Mouse (Mus musculus) cerebral cortex, adult 2 months (tissue): ENCODE results near the gene 1700037H04Rik.

Experiments used
- WGBS: fragments of 180-500 bp; shearing (Covaris S2); methylation state at CpG from one replicate; pipeline ENCODE4 v1.1.7; 2018; 5-methylcytosine and 5-hydroxymethylcytosine counted together

The 1700037H04Rik gene

DNA sequence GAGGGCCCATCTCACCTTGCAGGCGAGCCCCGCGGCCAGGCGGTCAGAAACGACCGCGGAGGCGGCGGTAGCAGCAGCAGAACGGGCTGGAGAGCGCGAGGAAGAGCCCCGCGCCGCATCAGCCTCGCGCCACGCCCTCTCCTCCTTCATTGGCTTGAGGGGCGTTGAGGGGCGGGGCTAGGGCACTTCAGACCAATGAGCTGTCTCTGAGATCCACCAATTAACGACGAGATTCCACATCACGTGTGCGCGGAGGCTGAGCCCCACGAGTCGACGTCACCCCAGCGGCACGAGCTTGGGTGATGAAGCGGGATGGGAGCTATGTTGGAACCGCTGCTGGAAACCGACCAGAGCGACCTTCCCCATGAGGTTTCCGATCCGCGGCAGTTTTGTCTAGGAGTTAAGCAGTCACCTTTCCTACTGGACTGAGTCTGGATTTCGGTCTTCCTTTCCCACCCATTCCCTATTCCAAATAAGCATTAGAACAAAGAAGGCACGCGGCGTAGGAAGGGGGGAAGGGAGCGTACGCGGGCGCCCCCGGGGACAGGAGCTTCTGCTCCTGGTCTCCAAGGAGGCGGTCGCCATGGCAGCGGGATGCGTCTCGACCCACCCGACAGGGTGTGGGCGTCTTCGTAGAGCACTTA lies at the start of gene 1700037H04Rik:
Gene 1700037H04Rik (minus strand): TSS at position 144 of the 644 bp plus-strand sequence.
- under 1% methylated on average over 54 of the region's 54 CpGs for WGBS

DNA sequence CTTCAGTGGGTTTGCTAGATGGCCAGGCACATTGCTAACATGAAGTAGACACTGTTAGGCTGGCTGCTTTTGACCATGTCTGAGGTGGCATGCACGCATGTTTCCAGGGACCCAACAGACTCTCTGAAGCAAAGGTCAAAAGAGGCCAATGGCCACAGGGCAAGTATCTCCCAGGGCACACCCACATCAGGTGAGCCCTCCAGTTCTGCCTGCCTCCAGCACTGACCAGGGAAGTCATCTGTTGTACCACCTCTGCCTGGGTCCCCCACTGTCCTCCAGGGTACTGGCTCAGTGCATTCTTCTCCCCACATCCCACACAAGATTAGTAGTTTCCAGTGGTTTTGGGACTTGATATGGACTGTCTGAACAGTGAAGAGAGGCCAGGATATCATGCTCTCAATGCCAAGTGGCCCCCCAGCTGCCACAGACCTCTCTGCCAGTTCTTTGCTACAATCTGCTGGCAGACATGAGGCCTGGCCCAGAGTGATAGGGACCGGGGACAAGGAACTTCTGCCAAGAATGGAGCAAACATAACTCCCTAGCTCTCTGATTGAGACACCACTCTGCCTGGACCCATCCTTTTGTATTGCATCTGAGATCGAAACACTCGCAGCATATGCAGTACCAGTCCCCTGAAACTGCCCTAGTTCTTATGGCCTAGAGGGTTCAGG lies 49.4 kb upstream of the 1700037H04Rik start:
- WGBS, result 66% methylated on average over 4 of the region's 4 CpGs

DNA sequence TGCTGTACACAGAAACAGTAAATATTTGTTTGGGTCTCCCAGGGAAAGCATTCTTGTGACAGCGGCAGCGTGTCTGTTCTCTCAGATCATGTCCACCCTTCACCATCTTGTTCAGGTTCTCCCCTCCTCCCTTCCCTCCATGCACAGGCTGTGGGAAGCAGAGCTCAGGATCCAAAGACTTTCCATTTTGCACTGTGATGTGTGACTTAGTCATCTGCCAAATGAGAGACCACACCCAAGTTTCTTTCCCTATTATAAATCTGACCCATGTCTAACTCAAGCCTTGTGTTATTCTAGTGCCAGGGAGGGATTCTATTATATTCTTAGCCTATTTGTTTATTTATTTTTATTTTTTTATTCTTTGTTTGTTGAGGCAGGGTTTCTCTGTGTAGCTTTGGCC lies 48.5 kb upstream of the 1700037H04Rik start:
- 87% methylated on average over 2 of the region's 2 CpGs for WGBS

GRCm38 (mm10) chr2:131206778-131207177 lies 46.9 kb upstream of the 1700037H04Rik start, which contains the start of gene Ap5s1:
TSS of gene Ap5s1 (plus strand) at chr2:131207078.
- 87% methylated on average over 4 of the region's 4 CpGs for WGBS

GRCm38 (mm10) chr2:131205521-131206182 lies 45.8 kb upstream of the 1700037H04Rik start:
- 83% methylated on average over 8 of the region's 8 CpGs for WGBS

- 13% methylated on average over 7 of the region's 7 CpGs for WGBS
Measured at GRCm38 (mm10) chr2:131204410-131204981, 44.6 kb upstream of the 1700037H04Rik start.

DNA sequence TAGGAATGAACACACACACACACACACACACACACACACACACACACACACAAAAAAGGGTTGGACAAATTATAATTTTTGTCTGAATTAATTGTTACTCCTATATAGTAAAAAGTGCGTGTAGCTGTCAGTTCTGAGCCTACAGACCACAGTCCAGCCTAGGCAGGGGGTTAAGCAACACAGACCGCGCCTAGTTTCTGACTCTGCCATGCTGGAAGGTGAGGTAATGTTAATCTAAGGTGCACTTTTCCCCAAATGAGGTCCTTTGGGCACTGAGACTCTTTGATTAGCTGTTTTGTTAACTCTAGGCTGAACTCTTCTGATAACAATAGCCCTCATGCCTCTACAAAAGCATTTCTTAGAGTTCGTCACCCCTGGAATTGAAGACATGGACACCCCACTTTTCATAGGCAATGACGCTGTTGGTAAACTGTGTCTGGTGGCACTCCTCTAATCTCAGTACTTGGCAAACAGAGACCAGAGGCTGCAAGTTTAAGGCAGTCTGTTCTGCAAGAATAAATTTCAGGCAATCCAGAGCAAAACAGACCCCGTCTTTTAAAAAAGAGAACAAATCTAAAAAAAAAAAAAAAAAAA lies 44.0 kb upstream of the 1700037H04Rik start:
- WGBS, result 66% methylated on average over 6 of the region's 6 CpGs

- WGBS, result 73% methylated on average over 3 of the region's 3 CpGs
Measured at GRCm38 (mm10) chr2:131201262-131201661, 41.4 kb upstream of the 1700037H04Rik start.

GRCm38 (mm10) chr2:131200710-131201109 lies 40.8 kb upstream of the 1700037H04Rik start:
- 84% methylated on average over 2 of the region's 2 CpGs for WGBS

DNA sequence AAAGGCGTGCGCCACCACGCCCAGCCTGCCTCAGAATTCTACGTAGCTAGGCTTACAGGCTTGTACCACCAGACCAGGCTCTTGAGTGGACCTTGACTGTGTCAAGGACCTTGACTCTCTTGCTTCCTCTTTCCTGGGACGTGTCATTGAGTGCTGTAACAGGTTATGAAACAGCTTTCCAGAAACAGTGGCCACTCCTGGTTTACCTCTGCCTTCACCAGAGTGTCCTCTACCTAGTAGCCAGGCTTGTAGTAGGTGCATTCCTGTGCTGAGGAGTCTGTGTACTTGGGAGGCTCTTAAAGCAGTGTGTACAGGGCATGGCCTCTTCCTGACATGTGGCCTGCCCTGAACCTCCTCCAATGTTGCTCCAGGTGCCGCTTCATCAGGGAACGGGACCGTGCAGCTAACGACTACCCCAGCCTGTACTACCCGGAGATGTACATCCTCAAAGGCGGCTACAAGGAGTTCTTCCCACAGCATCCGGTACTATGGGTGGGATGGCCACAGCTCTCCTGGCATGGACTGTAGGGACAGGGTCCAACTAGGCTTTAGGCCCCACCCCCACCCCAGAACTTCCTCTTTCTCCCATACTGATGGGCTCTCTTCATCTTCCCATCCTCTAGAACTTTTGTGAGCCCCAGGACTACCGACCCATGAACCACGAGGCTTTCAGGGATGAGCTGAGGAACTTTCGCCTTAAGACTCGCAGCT lies 36.9 kb upstream of the 1700037H04Rik start:
- 93% methylated on average over 16 of the region's 16 CpGs for WGBS

- WGBS, result 77% methylated on average over 7 of the region's 7 CpGs
Measured at GRCm38 (mm10) chr2:131191005-131191390, 31.1 kb upstream of the 1700037H04Rik start.

DNA sequence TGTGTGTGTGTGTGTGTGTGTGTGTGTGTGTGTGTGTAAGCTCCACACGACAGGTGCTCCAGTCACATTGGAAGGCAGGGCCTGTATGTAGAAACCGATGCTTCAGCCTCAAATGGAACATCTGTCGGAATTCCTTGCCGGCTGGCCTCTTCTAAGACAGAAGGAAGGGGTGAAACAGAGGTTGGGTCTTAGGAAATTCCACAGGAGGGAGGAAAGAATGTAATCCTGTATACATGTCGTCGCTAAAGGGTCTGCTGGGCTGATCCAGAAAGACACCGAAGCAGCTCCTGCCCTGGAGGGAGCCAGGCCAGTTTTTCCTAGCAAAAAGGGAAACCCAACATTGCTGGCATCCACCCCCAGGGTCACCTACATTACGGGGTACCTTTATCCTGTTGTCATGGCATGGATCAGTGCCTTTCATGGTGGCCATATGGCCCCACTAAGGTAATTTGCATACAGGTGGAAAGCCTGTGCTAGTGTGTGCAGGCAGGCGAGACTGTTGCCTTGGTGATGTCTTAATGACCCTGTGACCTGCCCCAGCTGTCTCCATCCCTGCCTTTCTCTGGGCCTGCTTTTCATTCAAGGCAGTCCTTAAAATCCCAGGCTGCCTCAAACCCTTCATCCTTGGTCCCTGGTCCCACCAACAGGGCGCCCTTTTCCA lies 30.6 kb upstream of the 1700037H04Rik start:
- WGBS, result 78% methylated on average over 10 of the region's 10 CpGs

DNA sequence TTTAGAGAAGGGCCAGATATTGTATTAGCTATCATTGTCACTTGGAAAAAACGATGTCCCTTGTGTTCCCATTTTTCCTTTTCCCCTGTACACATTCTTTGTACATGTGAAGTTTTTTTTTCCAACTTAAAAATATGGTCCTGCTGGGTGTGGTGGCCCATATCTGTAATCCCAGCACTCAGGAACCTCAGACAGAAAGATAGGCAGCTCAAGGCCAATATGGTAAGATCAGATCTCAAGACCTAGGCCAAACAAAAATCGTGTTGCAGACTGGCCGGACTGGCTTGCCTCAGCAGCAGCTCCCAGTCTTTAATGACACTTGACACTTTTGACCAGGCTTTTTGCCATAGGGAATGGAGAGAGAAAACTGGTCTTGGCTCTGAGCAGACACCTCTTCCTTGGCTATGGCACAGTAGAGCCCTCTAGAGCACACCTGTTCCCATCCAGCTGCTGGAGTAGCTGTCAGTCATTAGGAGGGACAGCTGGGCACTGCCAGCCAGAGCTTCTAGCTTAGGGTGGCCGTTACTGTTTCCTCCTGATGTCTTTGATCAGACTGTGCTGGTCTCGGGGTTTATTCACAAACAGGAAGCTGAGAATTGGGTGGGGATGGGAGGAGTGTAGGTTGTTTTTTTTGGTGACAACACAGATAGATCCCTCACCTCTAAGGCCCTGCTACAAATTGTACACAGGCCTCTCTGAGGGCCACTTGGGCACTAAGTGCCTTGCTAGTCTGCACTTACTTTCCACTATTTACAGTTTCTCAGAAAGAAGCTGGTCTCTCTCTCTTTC lies 29.8 kb upstream of the 1700037H04Rik start:
- WGBS, result 63% methylated on average over 5 of the region's 5 CpGs

GRCm38 (mm10) chr2:131188311-131188710 lies 28.4 kb upstream of the 1700037H04Rik start:
- WGBS, result 98% methylated on average over 5 of the region's 5 CpGs

- 53% methylated on average over 3 of the region's 3 CpGs for WGBS
Measured at GRCm38 (mm10) chr2:131187602-131187922, 27.7 kb upstream of the 1700037H04Rik start.

DNA sequence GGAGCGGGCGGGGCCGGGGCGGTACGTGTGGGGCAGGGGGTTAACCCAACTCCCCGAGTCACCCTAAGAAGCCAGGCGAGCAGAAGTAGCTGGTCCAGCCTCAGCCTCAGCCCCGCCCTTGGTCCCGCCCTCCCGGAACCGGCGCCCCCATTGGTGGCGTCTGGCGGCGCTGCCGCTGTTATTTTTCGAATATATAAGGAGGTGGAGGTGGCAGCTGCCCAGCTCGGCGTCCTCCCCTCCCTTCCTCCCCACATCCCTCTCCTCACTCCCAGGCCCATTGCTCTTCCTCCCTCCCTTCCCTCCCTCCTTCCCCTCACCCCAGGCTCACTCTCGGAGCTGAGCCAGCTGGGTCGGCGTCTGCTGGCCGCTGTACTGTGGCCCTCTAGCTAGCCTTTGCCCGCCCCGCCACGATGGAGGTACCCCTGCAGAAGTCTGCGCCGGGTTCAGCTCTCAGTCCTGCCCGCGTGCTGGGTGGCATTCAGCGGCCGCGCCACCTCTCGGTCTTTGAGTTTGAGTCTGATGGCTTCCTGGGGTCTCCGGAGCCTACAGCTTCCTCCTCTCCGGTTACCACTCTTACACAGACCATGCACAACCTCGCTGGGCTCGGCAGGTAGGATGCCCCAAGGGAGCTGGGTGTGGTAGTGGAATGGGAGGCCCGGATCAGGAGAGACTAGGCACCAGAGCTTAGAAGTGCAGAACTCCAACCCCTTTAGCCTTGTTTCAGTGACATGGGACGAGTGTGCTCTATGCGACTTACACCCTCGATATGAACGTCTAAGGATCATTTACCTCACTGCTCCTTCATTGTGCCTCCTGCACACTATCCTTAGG lies 27.1 kb upstream of the 1700037H04Rik start, which contains the start of the genes Cdc25b and Spef1:
Gene Cdc25b (plus strand): TSS at position 179 of the 831 bp plus-strand sequence.
Gene Spef1 (minus strand): TSS at position 512 of the 831 bp plus-strand sequence.
- WGBS, result 2% methylated on average over 43 of the region's 43 CpGs

- WGBS, result 3% methylated on average over 14 of the region's 14 CpGs
Measured at GRCm38 (mm10) chr2:131186343-131186742, 26.5 kb upstream of the 1700037H04Rik start.

GRCm38 (mm10) chr2:131179990-131180587 lies 20.2 kb upstream of the 1700037H04Rik start, which contains the start of gene Cenpb:
TSS of gene Cenpb (minus strand) at chr2:131180067.
- 2% methylated on average over 54 of the region's 57 CpGs for WGBS
